Mouse (Mus musculus): ENCODE results near the gene Fcer1a. TPM values are rescaled to one million over a fixed set of nuclear protein-coding genes. Genes with fewer than 3 reads are reported as not detected.

Gene Fcer1a
- polyA plus RNA-seq (2012; rRNA removed) = 0.10 TPM in 1 of 2 replicates, not detected in the other

GRCm38 (mm10) chr1:173227081-173227480 is at the start of gene Fcer1a:
Gene Fcer1a (minus strand): TSS chr1:173227214.

DNA sequence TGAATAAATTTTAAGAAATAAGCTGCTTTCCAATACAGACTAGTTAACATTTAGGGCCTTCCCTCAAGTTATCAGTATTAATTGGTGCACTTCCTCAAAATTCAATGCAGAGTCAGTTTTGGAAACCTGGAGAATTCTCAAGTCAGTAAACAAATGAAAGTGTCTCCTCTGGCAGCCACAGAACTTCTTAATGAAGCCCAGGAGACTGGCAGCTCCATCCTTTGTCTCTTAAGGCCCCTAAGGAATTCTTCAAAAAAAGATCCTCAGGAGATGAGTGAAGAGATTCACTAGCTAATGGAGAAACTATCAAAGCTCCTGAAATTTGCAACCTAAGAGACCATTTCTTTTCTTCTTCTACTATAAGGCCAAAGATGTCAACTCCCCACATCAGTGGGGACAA is 38.7 kb upstream of the Fcer1a start, which contains the start of gene Olfr418:
Gene Olfr418 (plus strand): TSS at position 301 of the 400 bp plus-strand sequence.

GRCm38 (mm10) chr1:173212092-173212491 is 14.9 kb downstream of the Fcer1a start, which contains the start of gene Olfr1404:
Gene Olfr1404 (plus strand): TSS chr1:173212392.

GRCm38 (mm10) chr1:173197508-173197907 is 29.5 kb downstream of the Fcer1a start, which contains the start of gene Olfr218:
Gene Olfr218 (plus strand): TSS chr1:173197808.

GRCm38 (mm10) chr1:173190540-173190939 is 36.5 kb downstream of the Fcer1a start, which contains the start of gene Olfr1406:
Gene Olfr1406 (minus strand): TSS chr1:173190640.

Other genes starting within 250 kb of the Fcer1a start
- not detected in 2 replicates for gene Olfr1408, start 89.8 kb downstream of the Fcer1a start, polyA plus RNA-seq (2012; rRNA removed)
- gene Olfr1406, start 36.6 kb downstream of the Fcer1a start, polyA plus RNA-seq (2012; rRNA removed) = not detected in 2 replicates
- gene Olfr218, start 29.4 kb downstream of the Fcer1a start, polyA plus RNA-seq (2012; rRNA removed) = not detected in 2 replicates
- gene Olfr1404, start 14.8 kb downstream of the Fcer1a start, polyA plus RNA-seq (2012; rRNA removed) = not detected in 2 replicates
- not detected in 2 replicates for gene Olfr418, start 38.8 kb upstream of the Fcer1a start, polyA plus RNA-seq (2012; rRNA removed)
- gene Mptx2, start 50.6 kb upstream of the Fcer1a start, polyA plus RNA-seq (2012; rRNA removed) = not detected in 2 replicates
- 6.8 and 9.9 TPM in 2 replicates for gene Ackr1, start 106.5 kb upstream of the Fcer1a start, polyA plus RNA-seq (2012; rRNA removed)
- gene Aim2, start 123.7 kb upstream of the Fcer1a start, polyA plus RNA-seq (2012; rRNA removed) = 0.11 and 0.22 TPM in 2 replicates
- gene Cadm3, start 140.5 kb upstream of the Fcer1a start, polyA plus RNA-seq (2012; rRNA removed) = 6.6 and 10.1 TPM in 2 replicates

Data from stomach, adult 2 months (tissue).